Mouse (Mus musculus) liver, postnatal 0 days (tissue): ENCODE measurements around the gene 9130019O22Rik. TPM values are rescaled to one million over a fixed set of nuclear protein-coding genes. Genes with fewer than 3 reads are reported as not detected.

ENCODE experiments used
- ATAC-seq: fragments of 200-750 bp; cut with Nextera tagmentation; 2 replicates; pipeline ENCODE4 v1.8.0; 2017; ENCODE audit warnings: mild to moderate bottlenecking, moderate library complexity
- DNase-seq: peaks from one replicate; pipeline ENCODE4 v3.0.0-alpha.2; 2016
- H3K27ac ChIP-seq: fragments of 300-500 bp; sonication (generic); 2 replicates; pipeline ENCODE4 v1.5.1; 2014; ENCODE audit warnings: antibody characterized with exemption, moderate library complexity, mild to moderate bottlenecking, low read depth
- H3K27me3 ChIP-seq: fragments of 300-500 bp; sonication (generic); 2 replicates; pipeline ENCODE4 v1.6.1; 2014; ENCODE audit warnings: low read length, control low read depth, mixed read lengths; ENCODE audit not compliant: insufficient read depth
- H3K36me3 ChIP-seq: fragments of 300-500 bp; sonication (generic); replicated peaks from 2 replicates; pipeline ENCODE4 v1.6.1; 2014; ENCODE audit warnings: mild to moderate bottlenecking, control low read depth, low read length, moderate library complexity, mixed read lengths; ENCODE audit not compliant: insufficient read depth
- H3K4me1 ChIP-seq: fragments of 300-500 bp; sonication (generic); 2 replicates; pipeline ENCODE4 v1.6.1; 2014; ENCODE audit warnings: antibody characterized with exemption, mild to moderate bottlenecking, control low read depth; ENCODE audit not compliant: insufficient read depth
- H3K4me2 ChIP-seq: fragments of 300-500 bp; sonication (generic); 2 replicates; pipeline ENCODE4 v1.6.1; 2014; ENCODE audit warnings: low read depth, mild to moderate bottlenecking, low read length, moderate library complexity, mixed read lengths
- H3K4me3 ChIP-seq: fragments of 300-500 bp; sonication (generic); 2 replicates; pipeline ENCODE4 v1.5.1; 2014; ENCODE audit warnings: low read depth, low read length
- H3K9ac ChIP-seq: fragments of 300-500 bp; sonication (generic); replicated peaks from 2 replicates; pipeline ENCODE4 v1.6.1; 2014; ENCODE audit warnings: mild to moderate bottlenecking, moderate library complexity
- H3K9me3 ChIP-seq: fragments of 300-500 bp; sonication (generic); 2 replicates; pipeline ENCODE4 v1.6.1; 2016; ENCODE audit warnings: mild to moderate bottlenecking, control low read depth, low read length, mixed read lengths
- CTCF ChIP-seq: sonication (generic); IDR thresholded peaks from 2 replicates; pipeline ENCODE4 v1.5.1; 2016; ENCODE audit warnings: antibody characterized with exemption, low read depth
- EP300 ChIP-seq: IDR thresholded peaks from 2 replicates; pipeline ENCODE4 v1.6.1; 2016; ENCODE audit warnings: antibody characterized with exemption, low read depth, mild to moderate bottlenecking
- WGBS: fragments of 180-500 bp; shearing (Covaris S2); extraction: QIAGEN DNeasy Blood & Tissue Kit; methylation state at CpG from one replicate; pipeline ENCODE4 v1.1.7; 2014; ENCODE audit not compliant: insufficient replicate concordance; 5-methylcytosine and 5-hydroxymethylcytosine counted together
- polyA plus RNA-seq: library from polyadenylated mRNA; unstranded; fragments of >200 nt; fragmentation: Nextera tagmentation; extraction: Ambion mirVana; gene quantifications from 2 replicates; pipeline ENCODE4 v1.2.1, GENCODE M21; 2015

The 9130019O22Rik gene
- polyA plus RNA-seq, 1 experiment from 2014 or later, result 1.2 TPM

DNA sequence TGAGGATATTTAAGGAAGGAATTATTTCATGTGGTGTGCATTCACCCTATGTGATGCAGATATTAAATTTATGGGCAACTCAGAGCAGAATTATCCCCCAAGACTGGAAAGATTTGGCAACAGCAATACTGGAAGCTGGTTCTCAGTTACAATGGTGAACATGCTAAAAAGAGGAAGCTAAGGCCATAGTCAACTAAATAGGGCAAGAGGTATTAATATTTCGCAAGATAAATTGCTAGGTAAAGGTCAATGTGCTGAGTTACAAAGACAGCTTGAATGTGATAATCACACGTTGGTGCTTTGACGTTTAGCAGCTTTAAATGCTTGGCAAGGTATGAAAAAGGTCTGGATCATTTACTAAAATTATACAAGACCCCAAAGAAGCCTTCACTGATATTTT lies 31.2 kb downstream of the 9130019O22Rik start:
- Histone ChIP-seq H3K4me1 (0 out of 2 replicates have a peak, but pooled peaks cover 2% of the 10 kb centered on the region), H3K27me3 (no peaks in the 10 kb centered on the region), H3K27ac (no peak overlapping the region), H3K4me3 (no peak overlapping the region), H3K9ac (no peak overlapping the region), H3K36me3 (no peaks in the 10 kb centered on the region), H3K9me3 (no peaks in the 10 kb centered on the region), H3K4me2 (no peak overlapping the region)
- TF ChIP-seq CTCF (no peak), EP300 (no peak)
- WGBS, result 39% methylated on average over 3 of the region's 3 CpGs
- ATAC-seq (no peak; the same call in 1 of the 2 replicates), DNase-seq (no peak)

DNA sequence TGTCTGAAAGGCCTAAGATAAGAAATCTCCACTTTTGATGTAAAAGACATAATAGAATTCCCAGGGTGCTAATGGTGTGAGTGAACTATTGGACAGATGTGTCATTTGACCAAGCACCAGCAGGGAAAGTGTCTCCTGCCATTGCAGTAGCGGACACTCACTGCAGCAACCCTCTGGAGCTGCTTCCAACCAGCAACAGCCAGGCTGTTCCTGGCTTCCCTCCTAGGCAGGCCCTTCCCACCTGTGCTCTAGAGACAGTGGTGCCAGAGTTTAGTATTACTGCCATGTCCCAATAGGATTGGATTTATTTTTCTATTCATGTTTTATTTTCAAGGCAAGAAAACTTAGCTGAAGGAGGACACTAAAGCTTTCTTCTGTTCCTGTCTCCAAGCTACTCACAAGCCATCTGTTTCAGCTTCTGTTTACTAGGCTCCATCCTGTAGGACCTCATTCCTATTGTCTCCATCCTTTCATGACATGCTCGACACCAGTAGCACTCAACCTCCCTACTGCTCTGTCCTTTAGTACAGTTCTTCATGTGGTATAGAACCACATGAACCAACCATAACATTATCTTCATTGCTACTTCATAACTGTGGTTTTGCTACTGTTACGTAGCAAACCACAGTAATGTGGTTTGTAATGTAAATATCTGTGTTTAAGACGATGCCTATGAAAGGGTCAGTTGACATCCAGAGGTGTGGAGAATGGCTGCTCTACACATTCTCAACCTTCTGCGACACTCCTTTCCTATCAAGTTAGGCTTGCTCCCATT lies 35.5 kb downstream of the 9130019O22Rik start:
- H3K36me3 ChIP-seq, result no peaks in the 10 kb centered on the region
- no peaks in the 10 kb centered on the region for H3K9me3 ChIP-seq
- H3K9ac ChIP-seq, result no peak overlapping the region
- H3K4me2 ChIP-seq, result no peak overlapping the region
- ATAC-seq, result no peak
- no peaks in the 10 kb centered on the region for H3K27me3 ChIP-seq
- TF ChIP-seq EP300 (no peak), CTCF (no peak)
- 54% methylated on average over 5 of the region's 5 CpGs for WGBS
- no peak overlapping the region for H3K27ac ChIP-seq
- DNase-seq, result no peak
- no peak overlapping the region for H3K4me3 ChIP-seq
- H3K4me1 ChIP-seq, result peaks cover 10% of the 10 kb centered on the region; the same call in 1 of the 2 replicates

DNA sequence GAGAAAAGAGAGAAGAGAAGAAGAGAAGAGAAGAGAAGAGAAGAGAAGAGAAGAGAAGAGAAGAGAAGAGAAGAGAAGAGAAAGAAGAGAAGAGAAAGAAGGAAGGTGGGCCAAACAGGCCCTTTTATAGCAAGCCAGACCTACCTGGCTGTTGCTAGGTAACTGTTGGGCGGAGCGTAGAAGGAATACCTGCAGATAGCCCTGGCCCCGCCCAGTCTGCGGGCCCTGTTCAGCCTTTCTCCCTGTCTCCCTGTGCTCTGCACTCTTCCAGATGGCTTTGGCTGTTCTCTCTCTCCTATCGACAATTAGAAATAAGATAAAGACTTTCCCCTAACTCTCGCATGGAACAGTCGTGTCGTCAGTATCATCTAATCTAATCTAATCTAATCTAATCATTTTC lies 40.3 kb downstream of the 9130019O22Rik start:
- 32% methylated on average over 8 of the region's 8 CpGs for WGBS
- no peaks in the 10 kb centered on the region for H3K9me3 ChIP-seq
- H3K4me3 ChIP-seq, result peak overlapping the region; percentile 88
- no peak overlapping the region; the same call in 1 of the 2 replicates for H3K9ac ChIP-seq
- H3K27ac ChIP-seq, result peak overlapping the region; percentile 88
- no peaks in the 10 kb centered on the region for H3K27me3 ChIP-seq
- peaks cover 15% of the 10 kb centered on the region; the same call in 1 of the 2 replicates for H3K4me1 ChIP-seq
- DNase-seq (peak; percentile 38), ATAC-seq (no peak)
- H3K4me2 ChIP-seq, result peak overlapping the region; percentile 75
- TF ChIP-seq CTCF (no peak), EP300 (no peak)
- no peaks in the 10 kb centered on the region for H3K36me3 ChIP-seq

DNA sequence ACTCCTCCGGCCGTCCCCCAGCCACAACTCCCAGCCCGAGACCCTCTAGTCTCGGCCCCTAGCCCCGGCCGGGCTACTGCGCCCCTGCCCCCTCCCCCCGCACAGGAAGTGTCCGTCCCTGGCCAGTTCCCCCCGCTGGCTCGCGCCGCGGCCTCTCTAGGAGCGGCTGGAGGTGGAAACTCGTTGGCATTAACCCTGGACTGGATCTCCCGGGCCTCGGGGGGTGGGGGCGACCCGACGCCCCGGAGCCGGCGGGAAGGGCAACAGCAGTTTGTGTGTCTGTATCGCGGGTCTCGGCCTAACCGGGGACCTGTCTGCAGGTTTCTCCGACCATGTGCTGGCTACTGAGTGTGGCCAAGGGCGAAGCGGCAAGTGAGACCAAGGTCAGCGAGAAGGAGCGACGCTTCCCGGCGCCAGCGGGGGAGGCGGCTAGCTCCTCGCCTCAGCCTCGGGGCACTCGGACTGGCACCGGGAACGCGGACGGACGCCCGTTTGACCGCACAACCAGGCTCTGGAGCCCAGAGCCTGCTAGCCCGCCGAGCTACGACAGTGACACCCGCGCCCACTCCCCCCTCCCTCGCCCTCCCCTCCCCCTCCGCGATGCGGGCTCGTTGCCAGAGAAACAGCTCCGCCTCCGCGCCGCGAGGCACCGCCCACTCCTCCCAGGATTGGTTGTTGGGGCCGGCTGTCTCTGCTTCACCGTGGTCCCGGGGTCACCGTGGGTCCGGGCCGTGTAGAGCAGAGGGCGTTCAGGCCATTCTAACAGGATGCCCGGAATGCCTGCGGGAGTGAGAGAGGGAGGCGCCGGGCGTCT lies 41.2 kb downstream of the 9130019O22Rik start, which contains the start of gene Zfp768:
Gene Zfp768, minus strand, starts transcription at position 78 of the 814 bp plus-strand sequence.
- Histone ChIP-seq H3K27ac (peak within 1 kb of the TSS; percentile 88), H3K36me3 (no peaks in the 10 kb centered on the region), H3K4me3 (peak within 1 kb of the TSS; percentile 88), H3K27me3 (no peaks in the 10 kb centered on the region), H3K4me2 (peak within 1 kb of the TSS; percentile 75), H3K9ac (peak within 1 kb of the TSS; percentile 76), H3K9me3 (no peaks in the 10 kb centered on the region), H3K4me1 (peaks cover 15% of the 10 kb centered on the region; the same call in 1 of the 2 replicates)
- TF ChIP-seq CTCF (no peak), EP300 (peak; percentile 56; the same call in 1 of the 2 replicates)
- ATAC-seq (peak; percentile 89), DNase-seq (peak; percentile 94)
- under 1% methylated on average over 69 of the region's 76 CpGs for WGBS

DNA sequence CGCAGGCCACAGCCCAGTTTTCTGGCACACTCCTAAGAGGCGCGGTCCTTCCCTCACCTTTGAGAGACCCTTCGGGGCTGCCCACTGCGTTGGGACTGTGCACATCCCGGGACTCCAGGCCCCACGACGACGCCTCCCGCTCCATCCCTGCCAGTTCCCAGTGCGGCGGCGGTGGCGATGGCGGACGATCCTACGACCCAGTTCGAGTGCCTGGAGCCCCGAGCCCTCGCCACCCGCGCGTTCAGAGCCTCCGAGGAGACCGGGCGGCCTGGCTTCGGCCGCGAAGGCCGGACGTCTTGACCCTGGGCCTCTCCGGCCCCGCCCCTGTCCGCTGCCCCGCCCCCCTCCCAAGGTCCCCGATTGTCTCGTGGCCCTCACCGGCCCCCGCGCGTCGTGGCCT lies 41.9 kb downstream of the 9130019O22Rik start:
- Histone ChIP-seq H3K4me3 (peak overlapping the region; percentile 88), H3K9me3 (no peaks in the 10 kb centered on the region), H3K36me3 (no peaks in the 10 kb centered on the region), H3K27ac (peak overlapping the region; percentile 88), H3K4me2 (peak overlapping the region; percentile 75), H3K27me3 (no peaks in the 10 kb centered on the region), H3K9ac (peak overlapping the region; percentile 76), H3K4me1 (peaks cover 15% of the 10 kb centered on the region; the same call in 1 of the 2 replicates)
- ATAC-seq, result peak; percentile 29
- DNase-seq, result no peak
- no peak for TF ChIP-seq CTCF
- no peak for TF ChIP-seq EP300
- 2% methylated on average over 33 of the region's 42 CpGs for WGBS

DNA sequence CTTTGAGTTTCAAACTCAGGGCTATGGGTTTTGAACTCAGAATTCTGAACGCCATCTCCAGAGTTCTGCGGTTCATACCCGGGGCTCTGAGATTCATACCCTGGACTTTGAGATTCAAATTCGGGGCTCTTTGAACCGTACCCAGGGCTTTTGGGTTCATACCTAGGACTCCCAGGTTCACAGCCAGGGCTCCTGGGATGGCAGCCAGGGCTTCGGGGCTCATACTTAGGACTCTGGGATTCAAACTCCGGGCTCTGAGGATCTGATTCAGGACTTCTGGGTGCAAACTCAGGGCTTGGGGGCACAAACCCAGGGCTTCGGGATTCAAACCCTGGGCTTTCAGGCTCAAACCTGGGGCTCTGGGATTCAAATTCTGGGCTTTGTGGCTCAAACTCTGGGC lies 42.6 kb downstream of the 9130019O22Rik start:
- Histone ChIP-seq H3K27me3 (no peaks in the 10 kb centered on the region), H3K9ac (peak overlapping the region; percentile 76), H3K27ac (0 out of 2 replicates have a peak overlapping the region, but pooled peaks have one; percentile 88), H3K4me3 (peak overlapping the region; percentile 88), H3K4me2 (peak overlapping the region; percentile 75), H3K36me3 (no peaks in the 10 kb centered on the region), H3K4me1 (peaks cover 15% of the 10 kb centered on the region; the same call in 1 of the 2 replicates), H3K9me3 (no peaks in the 10 kb centered on the region)
- TF ChIP-seq CTCF (no peak), EP300 (no peak)
- DNase-seq (no peak), ATAC-seq (no peak)
- 83% methylated on average over 8 of the region's 8 CpGs for WGBS
